Mouse (Mus musculus) embryonic facial prominence, embryonic 10.5 days (tissue): Measurements from ENCODE around the gene Fanca. TPM values are rescaled to one million over a fixed set of nuclear protein-coding genes. Genes with fewer than 3 reads are reported as not detected.
A peak's percentile ranks its signal among the peaks of the same experiment; 100 is the strongest.
"Not testable (repeated sequence)": the region's sequence is repeated elsewhere in the genome, so short reads cannot be mapped to it uniquely, and the experiment has no call there.

Source experiments
- DNase-seq: peaks from one replicate; pipeline ENCODE4 v3.0.0-alpha.2; 2017; ENCODE audit warnings: low spot score
- H3K27ac ChIP-seq: fragments of 300-500 bp; sonication (generic); replicated peaks from 2 replicates; pipeline ENCODE4 v1.5.1; 2016; ENCODE audit warnings: mild to moderate bottlenecking
- H3K27me3 ChIP-seq: fragments of 300-500 bp; sonication (generic); replicated peaks from 2 replicates; pipeline ENCODE4 v1.6.1; 2016; ENCODE audit warnings: low read depth, mild to moderate bottlenecking; ENCODE audit not compliant: poor library complexity, severe bottlenecking
- H3K36me3 ChIP-seq: fragments of 300-500 bp; sonication (generic); replicated peaks from 2 replicates; pipeline ENCODE4 v1.6.1; 2016; ENCODE audit warnings: mild to moderate bottlenecking, moderate library complexity
- H3K4me1 ChIP-seq: fragments of 300-500 bp; sonication (generic); 2 replicates; pipeline ENCODE4 v1.6.1; 2016
- H3K4me3 ChIP-seq: fragments of 300-500 bp; sonication (generic); 2 replicates; pipeline ENCODE4 v1.5.1; 2016; ENCODE audit warnings: mild to moderate bottlenecking, moderate library complexity
- H3K9me3 ChIP-seq: fragments of 300-500 bp; sonication (generic); 2 replicates; pipeline ENCODE4 v1.6.1; 2016; ENCODE audit warnings: mild to moderate bottlenecking
- WGBS: fragments of 180-500 bp; shearing (Covaris S2); methylation state at CpG from one replicate; pipeline ENCODE4 v1.1.7; 2016; 5-methylcytosine and 5-hydroxymethylcytosine counted together
- polyA plus RNA-seq: library from polyadenylated mRNA; unstranded; fragments of >200 nt; fragmentation: Nextera tagmentation; extraction: Ambion mirVana; gene quantifications from 2 replicates; pipeline ENCODE4 v1.2.1, GENCODE M21; 2016

The Fanca gene
- polyA plus RNA-seq, 1 experiment from 2014 or later: 49.4 TPM

DNA sequence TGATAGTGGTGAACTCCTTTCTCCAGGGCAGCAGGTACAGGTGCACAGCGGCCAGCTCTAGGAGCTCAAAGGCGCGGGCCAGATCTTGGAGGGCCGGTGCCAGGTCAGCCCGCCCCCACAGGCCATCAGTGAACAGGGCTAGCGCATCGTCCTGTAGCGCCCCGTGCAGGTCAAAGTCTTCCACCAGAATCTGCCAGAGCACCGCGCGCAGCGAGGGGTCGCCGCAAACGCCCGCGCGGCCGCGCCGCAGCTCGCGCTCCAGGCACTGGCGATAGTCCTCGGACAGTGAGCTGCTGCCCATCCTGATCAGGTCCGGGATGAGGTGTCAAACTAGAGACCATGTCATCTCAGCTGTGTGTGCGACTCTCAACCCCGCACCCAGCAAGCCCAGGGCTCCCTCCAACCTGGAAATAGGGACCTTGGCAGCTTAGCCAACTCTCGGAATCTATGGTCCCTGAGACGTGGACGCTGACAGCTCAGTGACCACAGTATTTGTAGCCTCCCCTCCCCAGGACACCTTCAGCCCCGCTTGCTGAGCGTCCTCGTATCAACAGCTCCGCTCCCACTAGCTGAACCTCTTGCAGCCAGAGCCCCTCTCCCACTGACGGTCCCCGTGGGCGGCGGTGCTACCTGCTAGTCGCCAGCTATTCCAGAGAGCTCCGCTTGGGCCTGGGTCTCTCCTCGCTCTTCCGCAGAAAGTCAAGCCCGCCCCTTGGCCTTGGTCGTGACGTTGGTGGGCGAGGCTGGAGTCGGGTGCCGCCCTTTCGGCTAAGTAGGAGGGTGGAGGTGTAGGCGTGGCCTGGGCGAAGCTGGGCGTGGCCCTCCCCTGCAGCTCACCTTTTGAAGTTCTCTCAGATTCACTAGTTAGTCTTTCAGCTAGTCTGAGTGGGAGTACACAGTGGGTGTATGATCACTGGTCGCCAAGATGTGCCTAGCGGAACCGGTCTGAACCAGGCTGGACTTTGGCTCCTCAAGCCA is 82.6 kb downstream of the Fanca start, which contains the start of gene Spata2l:
Gene Spata2l, minus strand, starts transcription at position 714 of the 978 bp plus-strand sequence.
- H3K27ac ChIP-seq: peak within 1 kb of the TSS; percentile 5; the same call in 1 of the 2 replicates
- H3K27me3 ChIP-seq: peaks cover 51% of the 10 kb centered on the region
- H3K36me3 ChIP-seq: peaks cover 5% of the 10 kb centered on the region; the same call in 1 of the 2 replicates
- peak; percentile 92 for DNase-seq
- H3K4me1 ChIP-seq: peaks cover 30% of the 10 kb centered on the region
- no peaks in the 10 kb centered on the region for H3K9me3 ChIP-seq
- H3K4me3 ChIP-seq: peak within 1 kb of the TSS; percentile 57
- 2% methylated on average over 57 of the region's 57 CpGs for WGBS

DNA sequence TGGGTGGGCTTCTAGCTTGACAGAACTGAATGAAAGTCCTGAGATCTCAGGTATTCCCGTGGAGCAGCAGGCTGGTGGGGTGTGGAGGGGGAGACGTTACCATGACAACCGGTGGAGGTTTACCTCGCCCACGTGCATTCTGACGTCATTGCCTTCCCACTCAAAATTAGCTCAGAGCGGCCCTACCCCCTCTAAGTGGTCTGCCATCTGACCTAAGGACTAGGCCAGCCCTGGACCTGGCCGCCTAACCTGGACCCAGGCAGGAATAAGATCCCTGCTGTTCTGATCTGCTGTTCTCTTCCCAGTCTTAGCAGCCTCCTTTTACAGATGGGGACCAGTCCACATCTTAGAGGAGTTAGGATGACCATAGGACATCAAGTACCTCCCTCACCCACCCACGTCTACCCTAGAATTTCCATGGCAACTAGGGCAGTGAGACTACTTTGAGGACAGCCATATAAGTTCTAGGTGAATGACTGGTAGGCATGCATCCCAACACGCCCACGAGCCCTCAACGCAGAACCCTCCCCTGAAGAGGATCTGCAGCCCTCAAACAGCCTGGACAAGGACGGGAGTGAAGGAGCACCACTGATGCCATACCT is 83.4 kb downstream of the Fanca start:
- 42% methylated on average over 13 of the region's 13 CpGs for WGBS
- Histone ChIP-seq H3K4me1 (peaks cover 30% of the 10 kb centered on the region), H3K36me3 (peaks cover 12% of the 10 kb centered on the region), H3K4me3 (peak overlapping the region; percentile 57), H3K9me3 (no peaks in the 10 kb centered on the region), H3K27ac (no peak overlapping the region; the same call in 1 of the 2 replicates), H3K27me3 (peaks cover 51% of the 10 kb centered on the region)
- peak; percentile 23 for DNase-seq

- H3K27ac ChIP-seq: no peak overlapping the region
- peak; percentile 19 for DNase-seq
- no peaks in the 10 kb centered on the region for H3K9me3 ChIP-seq
- H3K27me3 ChIP-seq: peaks cover 51% of the 10 kb centered on the region
- 80% methylated on average over 11 of the region's 11 CpGs for WGBS
- 0 out of 2 replicates have a peak overlapping the region, but pooled peaks have one; percentile 8 for H3K4me3 ChIP-seq
- H3K4me1 ChIP-seq: peaks cover 30% of the 10 kb centered on the region
- H3K36me3 ChIP-seq: peaks cover 23% of the 10 kb centered on the region
Measured at GRCm38 (mm10) chr8:123233760-123234159, 84.6 kb downstream of the Fanca start.

DNA sequence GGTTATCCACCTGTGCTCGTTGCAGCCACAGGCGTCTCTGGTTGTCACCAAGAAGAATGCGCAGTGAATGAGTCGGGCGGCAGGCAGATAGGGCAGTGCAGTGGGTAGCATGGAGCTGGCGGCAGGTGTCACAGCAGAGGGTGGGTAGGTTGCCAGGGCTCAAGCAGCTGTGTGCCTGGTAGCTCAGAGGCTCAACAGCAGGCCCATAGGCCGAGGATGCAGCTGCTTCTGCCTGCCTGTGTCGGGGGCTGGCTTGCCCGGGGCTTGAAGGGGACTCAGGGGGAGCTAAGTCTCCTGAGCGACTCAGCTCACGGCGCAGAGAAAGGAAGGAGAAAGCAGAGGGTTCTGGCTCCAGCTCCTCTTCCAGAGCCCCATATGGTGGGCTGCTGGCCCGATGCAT is 85.1 kb downstream of the Fanca start:
- DNase-seq: no peak
- H3K4me1 ChIP-seq: peaks cover 30% of the 10 kb centered on the region
- H3K36me3 ChIP-seq: peaks cover 28% of the 10 kb centered on the region
- 0 out of 2 replicates have a peak overlapping the region, but pooled peaks have one; percentile 8 for H3K4me3 ChIP-seq
- no peaks in the 10 kb centered on the region for H3K9me3 ChIP-seq
- H3K27ac ChIP-seq: no peak overlapping the region
- H3K27me3 ChIP-seq: peaks cover 51% of the 10 kb centered on the region
- 65% methylated on average over 13 of the region's 13 CpGs for WGBS

DNA sequence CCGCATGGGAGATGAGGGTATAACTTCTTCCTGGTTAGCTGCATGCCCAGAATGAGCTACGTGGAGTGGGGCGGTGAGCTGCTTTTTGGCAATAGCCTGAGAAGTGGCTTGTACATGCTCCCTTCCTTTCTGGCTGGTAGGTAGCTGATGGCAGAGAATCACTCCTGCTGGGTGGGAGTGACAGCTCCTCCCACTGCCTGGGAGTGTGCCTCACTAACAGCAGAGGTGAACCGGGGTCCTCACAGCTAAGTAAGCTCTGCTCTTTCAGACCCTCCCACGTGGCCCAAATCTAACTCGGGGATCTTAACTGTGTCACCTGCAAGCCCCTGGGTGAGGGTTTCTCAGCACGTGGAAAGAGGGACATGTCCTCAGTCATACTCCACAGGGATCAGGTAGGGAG is 85.8 kb downstream of the Fanca start:
- Histone ChIP-seq H3K27me3 (peaks cover 51% of the 10 kb centered on the region), H3K4me1 (peaks cover 30% of the 10 kb centered on the region)
- 50% methylated on average over 7 of the region's 7 CpGs for WGBS

DNA sequence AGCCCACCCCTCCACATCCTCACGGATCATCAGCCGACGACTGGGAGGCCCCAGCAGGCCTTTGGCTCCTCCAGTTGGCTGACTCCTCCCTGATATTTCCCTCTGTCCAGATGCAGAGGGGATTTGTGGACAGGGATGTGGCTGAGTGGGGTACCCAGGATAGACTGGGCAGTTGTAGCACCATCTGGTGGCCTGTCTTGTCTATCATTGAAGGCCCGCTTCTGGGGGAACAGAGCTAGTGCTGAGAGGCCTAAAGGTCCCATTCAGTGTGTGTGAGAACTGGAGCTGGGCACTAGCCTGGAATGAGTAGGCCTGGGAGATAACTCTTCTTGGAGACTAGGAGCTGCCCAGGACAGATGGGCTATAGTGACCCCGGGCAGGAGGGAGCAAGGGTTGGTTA is 86.6 kb downstream of the Fanca start:
- Histone ChIP-seq H3K9me3 (no peaks in the 10 kb centered on the region), H3K36me3 (peaks cover 43% of the 10 kb centered on the region), H3K4me1 (peaks cover 30% of the 10 kb centered on the region), H3K4me3 (no peak overlapping the region), H3K27ac (no peak overlapping the region), H3K27me3 (peaks cover 46% of the 10 kb centered on the region)
- 63% methylated on average over 5 of the region's 5 CpGs for WGBS
- no peak for DNase-seq

More for the DNA sequence above, 85.8 kb downstream of the Fanca start:
- no peak for DNase-seq
- H3K36me3 ChIP-seq: peaks cover 35% of the 10 kb centered on the region
- H3K4me3 ChIP-seq: no peak overlapping the region
- H3K27ac ChIP-seq: no peak overlapping the region
- no peaks in the 10 kb centered on the region for H3K9me3 ChIP-seq

DNA sequence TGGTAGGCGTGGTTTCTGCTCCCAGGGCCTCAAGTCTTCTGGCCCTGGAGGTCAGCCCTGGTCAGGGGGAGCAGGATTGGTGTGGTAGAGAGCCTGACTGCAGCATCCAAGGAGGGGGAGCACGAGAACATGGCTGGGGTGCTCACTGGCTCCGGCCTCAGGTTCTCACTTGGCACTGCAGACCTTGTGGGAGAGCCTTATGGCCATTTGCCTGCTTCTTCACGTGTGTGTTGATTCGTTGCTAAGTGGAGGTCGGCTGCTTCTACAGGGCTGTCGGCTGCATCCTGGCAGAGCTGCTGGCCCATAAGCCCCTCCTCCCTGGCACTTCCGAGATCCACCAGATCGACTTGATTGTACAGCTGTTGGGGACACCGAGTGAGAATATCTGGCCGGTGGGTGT is 88.0 kb downstream of the Fanca start:
- H3K27ac ChIP-seq, H3K9me3 ChIP-seq, H3K4me3 ChIP-seq, DNase-seq: not testable (repeated sequence)
- Histone ChIP-seq H3K4me1 (peaks cover 24% of the 10 kb centered on the region), H3K36me3 (peaks cover 48% of the 10 kb centered on the region), H3K27me3 (peaks cover 33% of the 10 kb centered on the region)
- WGBS: 88% methylated on average over 11 of the region's 11 CpGs

- Histone ChIP-seq H3K4me3 (no peak overlapping the region), H3K9me3 (no peaks in the 10 kb centered on the region), H3K4me1 (peaks cover 21% of the 10 kb centered on the region), H3K36me3 (peaks cover 48% of the 10 kb centered on the region), H3K27me3 (peaks cover 14% of the 10 kb centered on the region), H3K27ac (no peak overlapping the region)
- WGBS: 97% methylated on average over 1 of the region's 1 CpGs
- DNase-seq: no peak
Measured at GRCm38 (mm10) chr8:123228416-123228815, 90.0 kb downstream of the Fanca start.

- Histone ChIP-seq H3K27ac (peak within 1 kb of the TSS; percentile 85), H3K4me1 (peaks cover 16% of the 10 kb centered on the region), H3K4me3 (peak within 1 kb of the TSS; percentile 72), H3K36me3 (peaks cover 33% of the 10 kb centered on the region), H3K27me3 (no peaks in the 10 kb centered on the region), H3K9me3 (no peaks in the 10 kb centered on the region)
- WGBS: 4% methylated on average over 59 of the region's 59 CpGs
- peak; percentile 95 for DNase-seq
Measured at GRCm38 (mm10) chr8:123224278-123225266, 93.8 kb downstream of the Fanca start, which contains the start of gene Cdk10. Gene Cdk10, plus strand, starts transcription at chr8:123224842.

DNA sequence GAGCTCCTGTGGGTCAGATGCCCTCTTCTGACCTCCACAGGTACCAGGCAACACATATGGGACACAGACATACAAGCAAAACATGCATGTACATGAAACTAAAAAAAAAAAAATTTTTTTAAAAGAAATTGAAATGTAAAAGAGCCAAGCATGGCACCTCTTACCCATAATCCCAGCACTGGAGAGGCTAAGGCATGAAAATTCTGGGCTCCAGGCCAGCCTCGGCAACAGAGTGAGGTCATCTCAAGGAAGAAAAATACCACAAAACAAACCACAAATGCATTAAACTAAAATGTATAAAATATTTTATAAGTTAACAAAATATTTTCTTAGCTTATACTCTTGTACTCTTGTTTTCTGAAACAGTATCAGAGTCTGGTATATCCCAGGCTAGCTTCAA is 97.5 kb downstream of the Fanca start:
- DNase-seq: no peak
- Histone ChIP-seq H3K4me1 (peaks cover 16% of the 10 kb centered on the region), H3K27me3 (no peaks in the 10 kb centered on the region), H3K4me3 (no peak overlapping the region), H3K36me3 (no peaks in the 10 kb centered on the region), H3K9me3 (no peaks in the 10 kb centered on the region), H3K27ac (no peak overlapping the region)
- WGBS: 96% methylated on average over 1 of the region's 1 CpGs
